Mouse (Mus musculus) heart, postnatal 0 days (tissue): ENCODE results near the gene Samd4. TPM values are rescaled to one million over a fixed set of nuclear protein-coding genes. Genes with fewer than 3 reads are reported as not detected.

Experiments used
- ATAC-seq: fragments of 200-750 bp; cut with Nextera tagmentation; 2 replicates; pipeline ENCODE4 v1.8.0; 2017; ENCODE audit warnings: low read depth, moderate number of reproducible peaks, moderate library complexity; ENCODE audit not compliant: insufficient read depth
- DNase-seq: peaks from one replicate; pipeline ENCODE4 v3.0.0-alpha.2; 2016; ENCODE audit warnings: low spot score
- H3K27ac ChIP-seq: fragments of 300-500 bp; sonication (generic); 2 replicates; pipeline ENCODE4 v1.5.1; 2014; ENCODE audit warnings: low read depth, mild to moderate bottlenecking
- H3K27me3 ChIP-seq: fragments of 300-500 bp; sonication (generic); 2 replicates; pipeline ENCODE4 v1.6.1; 2014; ENCODE audit warnings: low read length, mixed read lengths; ENCODE audit not compliant: control insufficient read depth, insufficient read depth
- H3K36me3 ChIP-seq: fragments of 300-500 bp; sonication (generic); replicated peaks from 2 replicates; pipeline ENCODE4 v1.6.1; 2014; ENCODE audit warnings: low read length, mixed read lengths; ENCODE audit not compliant: control insufficient read depth, insufficient read depth
- H3K4me1 ChIP-seq: fragments of 300-500 bp; sonication (generic); 2 replicates; pipeline ENCODE4 v1.6.1; 2014; ENCODE audit warnings: antibody characterized with exemption; ENCODE audit not compliant: control insufficient read depth, insufficient read depth
- H3K4me2 ChIP-seq: fragments of 300-500 bp; sonication (generic); 2 replicates; pipeline ENCODE4 v1.6.1; 2014; ENCODE audit warnings: low read depth, mild to moderate bottlenecking, low read length, moderate library complexity
- H3K4me3 ChIP-seq: fragments of 300-500 bp; sonication (generic); 2 replicates; pipeline ENCODE4 v1.5.1; 2014; ENCODE audit warnings: low read depth, low read length
- H3K9ac ChIP-seq: fragments of 300-500 bp; sonication (generic); replicated peaks from 2 replicates; pipeline ENCODE4 v1.6.1; 2014; ENCODE audit warnings: low read depth, low read length, mixed read lengths
- H3K9me3 ChIP-seq: fragments of 300-500 bp; sonication (generic); replicated peaks from 2 replicates; pipeline ENCODE4 v1.6.1; 2016; ENCODE audit warnings: low read length; ENCODE audit not compliant: control insufficient read depth
- CTCF ChIP-seq: IDR thresholded peaks from 2 replicates; pipeline ENCODE4 v1.5.1; 2016; ENCODE audit warnings: antibody characterized with exemption, control low read depth, low read depth
- EP300 ChIP-seq: IDR thresholded peaks from 2 replicates; pipeline ENCODE4 v1.6.1; 2016; ENCODE audit warnings: antibody characterized with exemption, low read depth
- WGBS: fragments of 180-500 bp; shearing (Covaris S2); extraction: QIAGEN DNeasy Blood & Tissue Kit; methylation state at CpG from one replicate; pipeline ENCODE4 v1.1.7; 2014; 5-methylcytosine and 5-hydroxymethylcytosine counted together
- polyA plus RNA-seq: library from polyadenylated mRNA; unstranded; fragments of >200 nt; fragmentation: Nextera tagmentation; extraction: Ambion mirVana; gene quantifications from 2 replicates; pipeline ENCODE4 v1.2.1, GENCODE M21; 2015
- total RNA-seq: library from RNA; depleted of rRNA; stranded (reverse); fragments of >200 nt; gene quantifications from 2 replicates; pipeline ENCODE4 v1.2.3, GENCODE M21; 2014; ENCODE audit warnings: low replicate concordance

Gene Samd4
- total and polyA plus RNA-seq, 2 experiments from 2014 or later, result 12.5 to 53.8 TPM

GRCm38 (mm10) chr14:46945903-46946490, 63.3 kb downstream of the Samd4 start:
- Histone ChIP-seq H3K4me2 (no peak overlapping the region), H3K27ac (peak overlapping the region; percentile 55; the same call in 1 of the 2 replicates), H3K9me3 (no peaks in the 10 kb centered on the region), H3K36me3 (no peaks in the 10 kb centered on the region), H3K9ac (no peak overlapping the region), H3K4me3 (no peak overlapping the region), H3K4me1 (peaks cover 56% of the 10 kb centered on the region), H3K27me3 (no peaks in the 10 kb centered on the region)
- no peak for ATAC-seq
- DNase-seq, result no peak
- 48% methylated on average over 10 of the region's 10 CpGs for WGBS
- TF ChIP-seq CTCF, result no peak
- no peak for TF ChIP-seq EP300

GRCm38 (mm10) chr14:46947644-46948043, 65.0 kb downstream of the Samd4 start:
- WGBS, result 89% methylated on average over 3 of the region's 3 CpGs
- H3K4me3 ChIP-seq, result no peak overlapping the region
- no peak overlapping the region for H3K27ac ChIP-seq

GRCm38 (mm10) chr14:46950527-46951384, 68.1 kb downstream of the Samd4 start:
- DNase-seq (peak; percentile 60), ATAC-seq (peak; percentile 36; the same call in 1 of the 2 replicates)
- Histone ChIP-seq H3K27me3 (no peaks in the 10 kb centered on the region), H3K4me3 (no peak overlapping the region), H3K4me2 (peak overlapping the region; percentile 29), H3K9ac (0 out of 2 replicates have a peak overlapping the region, but pooled peaks have one; percentile 30), H3K9me3 (no peaks in the 10 kb centered on the region), H3K4me1 (peaks cover 56% of the 10 kb centered on the region), H3K36me3 (no peaks in the 10 kb centered on the region), H3K27ac (peak overlapping the region; percentile 68)
- no peak for TF ChIP-seq CTCF
- no peak for TF ChIP-seq EP300
- WGBS, result 19% methylated on average over 11 of the region's 11 CpGs

More at GRCm38 (mm10) chr14:46947644-46948043, 65.0 kb downstream of the Samd4 start:
- ATAC-seq (no peak), DNase-seq (no peak)
- no peak overlapping the region for H3K9ac ChIP-seq
- no peaks in the 10 kb centered on the region for H3K27me3 ChIP-seq
- H3K36me3 ChIP-seq, result no peaks in the 10 kb centered on the region
- peaks cover 52% of the 10 kb centered on the region for H3K4me1 ChIP-seq
- H3K4me2 ChIP-seq, result no peak overlapping the region
- no peaks in the 10 kb centered on the region for H3K9me3 ChIP-seq
- TF ChIP-seq CTCF (no peak), EP300 (no peak)

GRCm38 (mm10) chr14:46952264-46952663, 69.6 kb downstream of the Samd4 start:
- 60% methylated on average over 2 of the region's 2 CpGs for WGBS
- Histone ChIP-seq H3K4me2 (no peak overlapping the region), H3K9ac (no peak overlapping the region), H3K27me3 (no peaks in the 10 kb centered on the region), H3K9me3 (no peaks in the 10 kb centered on the region), H3K4me3 (no peak overlapping the region), H3K27ac (no peak overlapping the region), H3K36me3 (no peaks in the 10 kb centered on the region), H3K4me1 (peaks cover 51% of the 10 kb centered on the region)
- ATAC-seq, result no peak
- TF ChIP-seq EP300 (no peak), CTCF (no peak)
- DNase-seq, result no peak

DNA sequence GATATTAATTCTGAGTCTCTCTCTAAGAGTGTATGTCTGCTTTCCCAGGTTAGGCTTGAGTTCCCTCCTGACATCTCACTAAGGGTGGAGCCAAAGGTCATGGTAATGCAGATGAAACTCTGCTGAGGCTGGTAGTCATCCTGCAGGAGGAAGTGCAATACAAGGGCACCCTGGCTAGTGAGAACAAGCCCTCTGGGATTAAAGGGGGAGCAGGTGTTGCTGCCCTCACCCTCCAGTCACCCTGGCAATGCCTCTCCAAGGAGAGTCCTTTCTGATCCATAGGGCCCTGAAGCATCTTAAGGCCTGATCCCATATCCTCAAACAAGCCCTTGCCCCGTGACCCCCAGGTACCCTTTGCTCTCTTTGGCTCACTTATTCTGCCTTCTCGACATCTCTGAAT, 72.5 kb downstream of the Samd4 start:
- Histone ChIP-seq H3K27me3 (no peaks in the 10 kb centered on the region), H3K4me1 (peaks cover 40% of the 10 kb centered on the region), H3K4me2 (no peak overlapping the region), H3K9me3 (no peaks in the 10 kb centered on the region), H3K9ac (no peak overlapping the region), H3K27ac (peak overlapping the region; percentile 58), H3K4me3 (no peak overlapping the region), H3K36me3 (no peaks in the 10 kb centered on the region)
- no peak for TF ChIP-seq CTCF
- WGBS, result 64% methylated on average over 2 of the region's 2 CpGs
- DNase-seq (no peak), ATAC-seq (no peak)
